Mouse (Mus musculus) layer of hippocampus, postnatal 14 days (tissue): ENCODE data around the gene Cabp7. TPM values are rescaled to one million over a fixed set of nuclear protein-coding genes. Genes with fewer than 3 reads are reported as not detected.
A peak's percentile ranks its signal among the peaks of the same experiment; 100 is the strongest.

ENCODE experiments used
- DNase-seq, 2 experiments: peaks; one replicate each; pipeline ENCODE4 v3.0.0; 2021 to 2022; ENCODE audit warnings: low spot score in 2 of 2, mixed read lengths in 1 of 2
- long read RNA-seq, 2 experiments: library from polyadenylated mRNA; stranded (forward); transcript quantifications; one replicate each; pipeline ENCODE4 v2.0.0; 2021
- total RNA-seq, 2 experiments: library from RNA; stranded (reverse); gene quantifications; 2 replicates each; pipeline ENCODE4 v1.2.3; 2021

Gene Cabp7
- 100 to 1,000 TPM; 138 to 156 TPM for total RNA-seq
- long read RNA-seq, experiment 1, transcript Cabp7-201 (5 exons, 2,628 nt), result major isoform, 234 of 253 reads
- long read RNA-seq, experiment 1, partial matches to known transcripts, result 14 of 253 reads
- long read RNA-seq, experiment 1, other reads (novel, unspliced or antisense), result 5 of 253 reads
- long read RNA-seq, experiment 2, transcript Cabp7-201 (5 exons, 2,628 nt), result major isoform, 277 of 317 reads
- long read RNA-seq, experiment 2, partial matches to known transcripts, result 31 of 317 reads
- long read RNA-seq, experiment 2, other reads (novel, unspliced or antisense), result 9 of 317 reads

GRCm38 (mm10) chr11:4746733-4747132, at the start of gene Cabp7:
Cabp7 (minus strand) TSS chr11:4746778.
- no peak for DNase-seq

GRCm38 (mm10) chr11:4793006-4793405, 46.4 kb upstream of the Cabp7 start:
- DNase-seq, result no peak

- DNase-seq, result no peak
Observed at GRCm38 (mm10) chr11:4791549-4791948, 45.0 kb upstream of the Cabp7 start.

- DNase-seq, result no peak
Observed at GRCm38 (mm10) chr11:4789691-4790090, 43.1 kb upstream of the Cabp7 start.

GRCm38 (mm10) chr11:4784629-4785142, 38.1 kb upstream of the Cabp7 start:
- DNase-seq, result no peak

- no peak for DNase-seq
Observed at GRCm38 (mm10) chr11:4783116-4783515, 36.5 kb upstream of the Cabp7 start.

GRCm38 (mm10) chr11:4780927-4781326, 34.3 kb upstream of the Cabp7 start:
- DNase-seq, result no peak

- peak; percentile 53 to 62 for DNase-seq
Observed at GRCm38 (mm10) chr11:4772925-4773324, 26.3 kb upstream of the Cabp7 start.

GRCm38 (mm10) chr11:4771756-4772155, 25.2 kb upstream of the Cabp7 start:
- DNase-seq, result no peak

- DNase-seq, result no peak
Observed at GRCm38 (mm10) chr11:4769881-4770280, 23.3 kb upstream of the Cabp7 start.

GRCm38 (mm10) chr11:4769293-4769692, 22.7 kb upstream of the Cabp7 start:
- DNase-seq, result peak in 1 of 2 experiments; percentile 68

- peak in 1 of 2 experiments; percentile 70 for DNase-seq
Observed at GRCm38 (mm10) chr11:4768399-4768798, 21.8 kb upstream of the Cabp7 start.

- no peak for DNase-seq
Observed at GRCm38 (mm10) chr11:4764476-4764875, 17.9 kb upstream of the Cabp7 start.

GRCm38 (mm10) chr11:4763631-4764030, 17.1 kb upstream of the Cabp7 start:
- DNase-seq, result no peak

GRCm38 (mm10) chr11:4762511-4762910, 15.9 kb upstream of the Cabp7 start:
- DNase-seq, result no peak

- no peak for DNase-seq
Observed at GRCm38 (mm10) chr11:4761991-4762390, 15.4 kb upstream of the Cabp7 start.

- DNase-seq, result no peak
Observed at GRCm38 (mm10) chr11:4760438-4760837, 13.9 kb upstream of the Cabp7 start.

- DNase-seq, result no peak
Observed at GRCm38 (mm10) chr11:4757789-4758158, 11.2 kb upstream of the Cabp7 start.

GRCm38 (mm10) chr11:4756984-4757788, 10.6 kb upstream of the Cabp7 start:
- DNase-seq, result no peak

- no peak for DNase-seq
Observed at GRCm38 (mm10) chr11:4756460-4756859, 9.9 kb upstream of the Cabp7 start.

- DNase-seq, result no peak
Observed at GRCm38 (mm10) chr11:4754867-4755266, 8.3 kb upstream of the Cabp7 start.

- DNase-seq, result no peak
Observed at GRCm38 (mm10) chr11:4754036-4754435, 7.5 kb upstream of the Cabp7 start.
